Mouse (Mus musculus) layer of hippocampus, adult 8-10 months (tissue): ENCODE data around the gene Abcc4. TPM values are rescaled to one million over a fixed set of nuclear protein-coding genes. Genes with fewer than 3 reads are reported as not detected.

Experiments used
- DNase-seq, 2 experiments: peaks; one replicate each; pipeline ENCODE4 v3.0.0; 2022; ENCODE audit warnings: low spot score in 2 of 2
- total RNA-seq, 4 experiments: library from RNA; stranded (reverse); gene quantifications; 2 replicates each; pipeline ENCODE4 v1.2.4; 2022

Abcc4 gene
- 10 to 100 TPM in 3 of 4 experiments, 1 to 10 TPM in 1; 8.2 to 10.6 (median 10.1) TPM for total RNA-seq

DNA sequence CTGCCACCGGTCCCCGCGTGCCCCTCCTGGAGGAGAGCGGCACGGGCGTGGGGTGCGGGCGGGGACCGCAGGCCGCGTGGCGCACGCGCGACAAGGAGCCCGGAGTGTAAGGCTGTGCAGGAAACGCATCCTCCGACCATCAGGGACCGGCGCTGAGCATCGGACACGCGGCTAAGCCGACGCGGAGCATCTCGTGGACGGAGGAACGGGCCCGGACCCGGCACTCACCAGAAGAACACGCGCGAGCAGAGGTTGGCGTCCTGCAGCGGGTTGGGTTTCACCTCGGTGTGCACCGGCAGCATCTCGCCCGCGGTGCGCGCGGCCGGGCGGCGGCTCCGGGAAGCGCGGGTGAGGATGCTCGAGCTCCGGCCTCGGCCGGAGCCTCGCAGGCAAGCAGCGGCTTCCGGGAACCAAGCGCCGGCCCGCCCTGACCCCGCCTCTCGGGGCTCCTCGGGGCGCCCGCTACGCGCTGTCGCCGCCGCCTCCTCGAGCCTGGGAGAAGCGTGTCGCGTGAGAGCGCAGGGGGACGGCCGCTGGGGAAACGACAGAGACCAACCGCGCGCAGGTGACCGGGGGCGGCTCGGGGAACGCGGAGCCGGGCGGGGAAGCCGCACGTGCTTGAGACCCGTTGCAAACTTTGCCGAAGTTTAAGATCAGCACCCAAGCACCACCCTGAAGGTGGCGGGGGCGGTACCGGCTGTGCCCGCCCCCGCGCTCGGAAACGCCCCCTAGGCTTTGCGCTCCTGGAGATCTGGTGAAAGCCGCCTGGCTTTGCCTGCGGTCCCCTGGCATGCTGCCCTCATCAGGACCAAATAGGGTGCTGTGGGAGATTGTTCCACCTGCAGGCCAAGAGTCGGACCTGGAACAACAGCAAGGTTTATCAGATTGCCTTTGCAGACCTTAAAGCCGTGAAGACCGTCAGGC, at the start of gene Abcc4:
Abcc4 (minus strand) TSS at position 412 of the 924 bp plus-strand sequence.
- peak; percentile 32 to 33 for DNase-seq

DNA sequence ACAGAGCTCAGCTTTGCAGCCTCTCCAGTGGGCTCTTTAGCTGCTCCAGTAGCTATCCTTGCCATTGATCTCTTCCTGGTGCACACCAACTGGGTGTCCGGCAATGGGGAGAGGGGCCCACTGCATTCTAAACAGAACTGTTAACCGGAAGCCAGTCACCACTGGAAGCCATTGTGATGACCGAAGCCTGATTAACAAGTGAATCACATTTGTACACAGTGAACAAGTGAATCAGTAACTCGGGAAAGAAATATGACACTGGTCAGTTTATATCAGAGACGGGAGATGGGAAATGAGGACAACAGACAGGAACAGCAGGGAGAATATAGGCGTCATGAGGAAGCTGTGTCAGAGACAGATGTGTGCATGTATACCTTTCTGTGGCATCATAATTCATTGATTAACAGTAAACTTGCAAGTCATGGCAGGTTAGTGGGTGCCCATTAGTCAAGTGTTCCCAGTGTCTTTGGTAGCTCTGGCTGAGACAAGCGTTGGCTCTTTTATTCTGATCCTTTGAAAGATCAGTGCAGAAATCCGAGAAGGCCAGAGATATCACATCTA, 45.3 kb upstream of the Abcc4 start:
- DNase-seq, result no peak

DNA sequence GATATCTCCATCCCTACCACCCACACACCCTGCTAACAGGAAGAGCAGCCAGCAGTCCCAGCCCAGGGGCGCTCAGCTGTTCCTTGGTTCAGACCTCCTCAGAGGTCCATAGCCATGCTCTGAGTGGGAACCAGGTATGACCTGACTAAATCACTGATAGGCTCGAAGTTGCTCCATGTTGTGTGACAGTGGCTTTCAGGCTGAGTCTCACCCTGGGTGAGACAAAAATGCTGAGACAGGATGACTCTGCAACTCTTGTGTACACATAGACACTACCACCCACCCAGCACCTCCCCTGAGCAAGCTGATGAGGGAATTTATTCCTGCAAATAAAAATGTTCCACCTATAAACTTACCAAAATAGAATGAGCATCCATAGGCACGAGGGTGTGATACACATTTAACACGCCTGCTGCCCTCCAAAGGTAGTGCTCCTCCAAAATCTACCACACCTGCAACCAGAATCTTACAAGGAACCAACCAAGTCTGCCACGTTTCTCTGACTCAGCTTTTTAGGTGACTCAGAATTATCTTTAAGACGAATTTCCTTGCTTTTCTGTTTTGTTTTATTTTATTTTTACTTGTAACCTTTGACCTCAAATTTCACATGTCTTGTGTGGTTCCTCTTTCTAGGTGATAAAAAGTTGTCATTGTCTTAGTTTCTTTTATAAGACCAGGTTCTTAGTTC, 44.6 kb upstream of the Abcc4 start:
- DNase-seq, result no peak

DNA sequence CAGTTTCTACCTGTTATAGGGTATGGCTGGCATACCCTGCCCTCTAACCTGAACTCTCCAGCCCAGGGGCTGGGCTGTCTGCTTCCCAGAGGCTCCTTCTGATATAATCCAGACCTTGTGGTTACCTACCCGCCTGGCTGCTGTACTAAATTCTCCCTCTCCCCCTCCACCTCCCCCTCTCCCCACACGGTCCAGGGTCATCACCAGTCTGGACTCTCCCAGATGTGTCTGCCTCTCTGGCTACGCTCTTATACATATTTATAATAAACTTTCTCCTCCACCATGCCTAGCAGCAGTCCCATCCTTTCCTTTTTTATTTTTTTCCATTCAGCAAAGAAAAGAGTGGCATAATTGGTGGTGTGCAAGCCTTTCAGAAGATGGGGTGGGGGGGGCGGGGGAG, 43.7 kb upstream of the Abcc4 start:
- no peak for DNase-seq

DNA sequence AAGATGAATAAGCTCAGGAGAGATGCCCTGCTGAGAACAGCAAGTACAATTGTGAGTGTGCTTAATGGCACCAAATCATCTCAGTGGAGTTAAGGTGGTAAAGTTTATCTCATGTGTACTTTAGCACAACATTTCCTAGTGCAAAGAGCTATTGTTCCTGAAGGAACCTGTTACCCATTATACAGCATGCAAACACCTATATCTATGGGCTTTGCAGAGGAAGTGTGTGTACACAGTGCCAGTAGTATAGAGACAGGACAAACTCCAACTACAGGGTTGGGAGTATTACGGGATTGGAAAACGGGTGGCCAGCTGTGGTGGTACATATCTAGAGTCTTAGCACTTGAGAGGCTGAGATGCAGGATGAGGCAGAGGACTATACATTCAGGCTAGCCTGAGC, 43.0 kb upstream of the Abcc4 start:
- no peak for DNase-seq

DNA sequence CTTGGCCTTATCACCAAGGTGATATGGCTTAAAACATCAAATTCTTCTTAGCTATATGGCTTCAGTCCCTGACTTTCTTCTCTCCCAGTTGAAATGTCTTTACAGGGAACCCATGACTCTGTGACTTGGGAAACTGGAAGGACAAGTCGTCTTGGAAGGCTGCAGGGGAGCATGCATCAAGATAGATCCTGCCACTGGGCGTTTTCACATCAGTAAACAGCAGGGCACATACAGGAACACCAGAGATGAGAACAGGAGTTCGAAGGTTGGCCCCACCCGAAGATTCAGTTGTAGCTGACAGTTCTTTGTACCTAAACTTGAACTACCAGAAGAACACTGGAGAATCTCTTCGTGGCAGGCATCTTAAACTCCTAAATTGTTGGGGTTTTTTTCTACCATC, 36.8 kb upstream of the Abcc4 start:
- DNase-seq, result no peak

DNA sequence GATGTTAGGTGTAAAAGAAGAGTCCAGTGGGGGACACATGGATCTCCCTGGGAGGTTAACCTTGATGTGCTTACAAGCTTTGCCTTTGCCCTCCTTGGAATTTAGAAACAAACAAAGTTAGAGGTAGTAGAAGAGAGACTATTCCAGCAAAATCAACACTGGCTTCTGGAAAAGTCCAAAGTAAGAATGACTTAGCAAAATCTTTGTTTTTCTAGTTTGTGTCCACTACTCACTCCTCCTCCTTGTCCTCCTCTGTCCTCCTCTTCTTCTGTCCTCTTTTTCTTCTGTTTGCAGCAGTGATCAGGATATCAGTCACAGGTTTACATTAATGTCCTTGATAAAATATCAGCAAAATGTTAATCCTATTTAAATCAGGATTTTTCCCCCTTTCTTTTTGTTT, 35.8 kb upstream of the Abcc4 start:
- DNase-seq, result no peak

DNA sequence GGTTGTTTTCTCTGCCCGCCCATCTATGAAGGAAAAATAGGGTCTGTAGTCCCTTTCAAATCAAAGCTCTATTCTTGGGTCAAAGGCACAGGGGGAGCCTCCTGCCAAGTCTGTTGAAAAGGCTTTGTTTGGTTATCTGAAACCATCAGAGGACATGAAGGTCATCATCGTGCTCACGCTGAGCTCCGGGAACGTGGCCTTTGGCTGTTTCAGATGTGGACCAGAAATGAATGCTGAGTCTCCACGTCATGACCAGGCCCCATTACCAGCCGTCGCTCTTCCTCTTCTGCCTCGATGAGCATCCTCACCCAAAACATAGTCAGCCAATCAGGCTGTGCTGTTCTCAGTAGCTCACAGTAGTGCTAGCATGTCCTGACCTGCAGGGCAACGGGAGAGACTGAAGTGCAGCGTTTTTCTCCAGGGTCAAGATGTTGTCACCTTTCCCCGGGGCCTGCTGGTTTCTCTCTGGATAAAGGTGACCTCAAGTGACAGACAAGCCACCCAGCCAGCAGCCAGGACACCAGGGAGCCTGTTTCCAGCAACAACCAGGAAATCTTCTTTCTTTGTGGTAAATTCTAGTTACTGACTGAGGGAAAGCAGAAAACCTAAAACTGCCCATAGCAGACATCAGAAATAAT, 31.4 kb upstream of the Abcc4 start:
- no peak for DNase-seq

DNA sequence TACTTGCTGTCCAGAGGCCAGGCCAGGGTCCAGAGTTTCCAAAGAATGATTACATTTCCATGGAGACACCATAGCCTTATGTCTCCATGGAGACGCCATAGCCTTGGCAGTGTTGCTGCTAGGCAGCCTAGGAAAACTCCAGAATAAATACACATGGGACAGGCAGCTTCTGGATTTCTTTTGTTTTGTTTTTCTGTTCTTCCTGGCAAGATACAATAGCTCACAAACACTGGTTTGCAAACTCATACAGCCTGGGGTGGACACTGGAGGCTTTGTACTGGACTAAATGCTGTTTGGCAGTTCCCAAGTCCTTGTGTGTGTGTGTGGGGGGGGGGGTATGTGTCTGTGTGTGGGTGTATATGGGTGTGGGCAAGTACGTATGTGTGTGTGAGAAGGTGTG, 29.1 kb upstream of the Abcc4 start:
- DNase-seq, result no peak

DNA sequence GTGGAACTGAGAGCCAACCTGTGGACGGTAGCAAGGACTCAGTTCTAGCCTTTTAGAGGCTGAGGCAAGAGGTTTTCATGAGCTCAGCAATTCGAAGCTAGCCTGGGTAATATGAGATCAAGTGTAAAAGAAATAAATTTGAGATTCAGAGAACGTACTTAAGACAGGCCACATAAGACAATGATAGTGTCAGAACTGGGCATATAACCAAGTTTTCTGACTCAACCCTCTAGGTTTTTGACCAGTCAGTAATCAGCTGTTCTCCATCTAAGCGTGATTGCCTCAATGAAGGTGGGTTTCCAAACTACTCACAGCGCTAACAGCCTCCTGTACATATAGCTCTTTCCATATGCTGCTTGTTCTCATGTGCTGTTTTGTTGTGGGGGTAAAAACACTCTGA, 27.1 kb upstream of the Abcc4 start:
- no peak for DNase-seq

DNA sequence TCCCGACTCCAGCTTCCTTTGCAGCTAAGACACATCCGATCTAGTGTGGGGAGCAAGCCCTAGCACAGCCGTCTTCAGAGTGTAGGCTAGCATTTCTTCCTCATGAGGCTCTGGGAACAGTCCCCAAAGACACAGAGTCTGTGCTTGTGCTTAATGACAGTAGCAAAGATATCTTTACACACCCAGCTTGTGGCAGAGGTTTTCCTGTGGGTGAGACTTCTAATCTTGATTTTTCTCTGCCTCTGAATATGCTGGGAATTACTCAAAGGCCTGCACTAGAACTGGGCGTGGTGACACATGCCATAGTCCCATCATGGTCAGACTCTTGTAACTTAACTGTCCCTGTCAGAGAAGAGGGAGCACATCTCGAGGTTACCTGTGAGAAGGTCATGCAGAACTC, 24.6 kb upstream of the Abcc4 start:
- no peak for DNase-seq

DNA sequence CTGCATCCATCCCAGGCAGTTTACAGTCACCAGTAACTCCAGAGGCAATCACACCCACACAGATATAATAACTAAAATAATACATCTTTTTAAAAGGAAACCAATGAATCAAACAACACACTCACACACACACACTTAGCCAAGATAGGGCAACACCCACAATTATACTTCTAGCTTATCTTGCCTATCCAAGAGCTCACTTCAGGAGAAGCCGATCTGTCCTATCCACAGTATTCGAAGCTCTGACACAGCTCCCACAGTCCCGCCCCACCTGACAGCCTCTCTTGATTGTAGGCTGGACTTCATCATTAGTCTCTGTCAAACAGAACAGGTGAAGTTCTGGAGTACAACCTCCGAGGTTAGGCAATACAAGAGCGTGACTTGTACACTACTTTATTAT, 19.4 kb upstream of the Abcc4 start:
- no peak for DNase-seq

DNA sequence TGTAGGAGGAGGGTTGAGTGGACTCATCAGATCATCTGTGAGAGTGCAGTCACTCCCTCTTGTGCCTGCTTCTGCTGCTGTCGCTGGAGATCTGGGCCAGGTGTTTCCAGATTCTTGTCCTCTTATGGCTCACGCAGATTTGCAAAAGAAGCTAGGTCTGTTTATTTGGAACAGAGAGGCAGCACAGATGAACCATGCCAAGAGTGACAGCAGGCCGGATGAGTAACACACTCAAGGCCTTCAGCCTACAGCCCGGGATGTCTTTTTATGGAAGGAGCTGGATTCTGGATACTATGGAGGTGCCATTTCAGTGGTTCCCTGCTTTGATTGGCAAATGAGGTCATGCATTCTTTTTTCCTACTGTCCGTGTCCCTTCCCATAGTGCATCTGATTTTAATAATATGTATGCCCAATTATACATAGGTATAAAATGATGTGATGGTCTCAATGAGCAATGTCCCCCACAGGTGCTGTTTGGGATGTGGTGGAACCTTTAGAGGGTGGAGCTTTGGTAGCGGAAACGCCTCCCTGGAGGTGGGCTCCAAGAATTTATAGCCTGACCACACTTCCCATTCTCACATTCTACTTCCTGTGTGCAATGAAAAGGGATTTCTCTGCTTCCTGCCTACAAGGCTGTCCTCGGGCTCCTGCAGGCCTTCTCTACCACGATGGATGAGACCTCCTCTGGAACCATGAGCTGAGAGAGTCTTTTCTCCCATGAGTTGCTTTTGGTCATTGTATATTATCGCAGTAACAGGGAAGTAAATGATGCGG, 18.1 kb upstream of the Abcc4 start:
- DNase-seq, result no peak

DNA sequence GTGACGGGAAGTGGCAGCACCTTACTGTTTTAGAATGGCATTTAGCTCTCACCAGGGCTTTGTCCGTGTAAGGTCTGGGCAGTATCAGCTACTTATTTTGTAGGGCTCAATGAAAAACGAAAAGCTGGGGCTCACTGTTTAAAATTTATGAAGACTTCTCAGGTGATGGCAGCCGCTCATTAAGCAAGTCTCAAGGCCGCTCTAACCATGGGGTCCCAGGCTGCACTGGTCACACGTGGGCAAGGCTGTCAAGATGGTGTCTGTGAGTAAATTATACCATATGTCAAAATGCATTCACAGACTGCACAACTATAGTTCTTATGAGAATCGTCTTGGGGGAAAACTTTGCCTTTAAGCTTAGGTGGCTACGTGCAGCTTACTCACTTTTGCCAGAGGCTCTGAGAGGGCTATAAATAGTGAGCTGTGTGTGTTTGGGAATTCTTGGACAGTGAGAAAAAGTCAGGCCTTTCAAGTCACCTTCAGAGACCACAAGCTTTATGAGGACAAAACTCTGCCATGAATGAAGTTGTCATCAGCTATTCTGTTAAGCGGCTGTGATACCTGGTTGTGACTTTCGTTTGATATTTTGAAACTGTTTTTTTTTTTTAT, 13.7 kb upstream of the Abcc4 start:
- DNase-seq, result no peak

DNA sequence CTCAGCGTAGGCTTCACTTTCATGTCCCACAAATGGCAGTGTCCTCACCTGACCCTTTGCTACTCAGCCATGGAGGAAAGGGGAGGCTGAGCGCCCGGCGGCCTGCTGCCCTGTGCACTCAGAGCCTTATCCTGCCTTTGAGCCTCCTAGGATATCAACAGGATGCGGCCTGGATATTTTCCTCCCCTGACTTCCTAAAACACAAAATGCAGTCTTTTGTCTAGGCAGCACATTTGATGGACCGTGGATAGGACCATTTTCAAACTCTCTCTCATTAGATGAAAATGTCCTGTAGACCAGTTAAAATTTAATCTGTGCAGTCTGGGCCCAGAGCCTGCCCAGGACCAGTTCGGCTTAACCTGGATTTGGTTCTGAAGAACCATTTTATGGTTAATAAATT, 12.6 kb upstream of the Abcc4 start:
- no peak for DNase-seq

DNA sequence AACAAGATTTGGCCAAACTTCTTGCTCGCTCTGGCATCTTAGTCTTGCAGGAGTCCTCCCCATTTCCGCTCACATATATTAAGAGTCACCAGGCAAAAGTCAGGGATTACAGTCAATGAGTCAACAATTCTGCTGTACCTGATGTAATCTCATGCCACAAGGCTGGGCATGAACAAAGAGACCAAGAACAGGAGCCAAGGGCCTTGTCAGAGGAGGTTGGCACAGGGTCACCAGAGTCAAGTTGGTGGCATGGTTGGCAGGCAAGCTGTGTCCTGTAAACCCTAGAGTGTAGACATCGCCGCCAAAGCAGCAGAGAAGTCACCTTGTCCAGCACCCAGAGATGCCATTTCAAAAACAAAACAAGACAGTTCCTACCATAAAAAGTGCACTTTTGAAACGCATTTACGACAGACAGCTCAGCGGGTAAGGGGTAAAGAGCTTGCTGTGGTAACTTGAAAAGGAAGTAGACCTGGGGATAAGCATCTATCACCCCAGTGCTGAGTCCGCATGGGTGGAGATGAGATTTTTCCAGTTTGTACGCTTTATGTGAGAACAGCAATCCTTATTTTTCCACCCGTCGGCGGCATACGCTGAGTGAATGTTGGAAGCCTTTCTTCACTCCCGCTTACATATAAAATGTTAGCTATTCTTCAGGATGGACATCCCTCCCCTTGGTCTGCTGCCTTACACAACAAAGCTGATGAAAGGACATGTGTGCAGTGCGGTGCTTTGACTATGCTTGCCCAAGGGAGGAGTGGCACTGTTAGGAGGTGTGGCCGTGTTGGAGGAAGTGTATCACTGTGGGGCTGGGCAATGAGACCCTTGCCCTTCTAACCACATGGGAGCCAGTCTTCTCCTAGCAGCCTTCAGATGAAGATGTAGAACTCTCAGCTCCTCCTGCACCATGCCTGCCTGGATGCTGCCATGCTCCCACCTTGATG, 10.6 kb upstream of the Abcc4 start:
- DNase-seq, result no peak

DNA sequence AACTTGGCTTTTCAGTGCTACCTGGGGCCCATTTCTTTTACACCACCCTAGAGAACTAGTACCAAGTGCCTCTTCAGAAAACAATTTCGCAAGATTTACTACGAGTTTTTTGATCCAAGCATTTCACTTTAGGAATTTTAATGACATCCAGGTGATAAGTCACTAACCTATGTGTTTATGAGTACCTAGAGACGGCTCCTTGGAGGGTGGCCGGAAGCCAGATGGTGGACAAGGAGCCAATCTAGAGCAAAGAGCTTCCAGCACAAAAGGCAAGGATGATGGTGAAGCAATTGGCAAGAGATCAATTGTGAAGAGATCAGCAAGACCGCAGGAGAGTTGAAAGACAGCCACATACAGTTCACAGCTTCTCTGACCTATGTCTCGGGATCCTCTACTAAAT, 8.7 kb upstream of the Abcc4 start:
- DNase-seq, result no peak

DNA sequence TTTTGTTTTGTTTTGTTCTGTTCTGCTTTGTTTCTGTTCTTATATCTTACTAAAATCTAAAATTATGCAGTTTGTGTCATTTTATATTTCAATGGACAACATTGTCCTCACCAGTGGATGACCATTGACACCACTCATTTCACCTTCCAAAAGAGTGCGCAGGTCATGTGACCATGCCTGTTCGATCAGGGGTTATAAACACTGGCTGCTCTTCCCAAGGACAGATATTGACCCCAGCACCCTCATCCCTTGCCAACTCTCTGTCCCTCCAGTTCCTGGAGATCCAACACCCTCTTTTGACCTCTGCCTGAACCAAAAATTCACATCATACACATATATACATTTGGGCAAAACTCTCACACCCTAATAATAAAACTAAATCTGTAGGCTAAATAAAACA, 8.3 kb upstream of the Abcc4 start:
- DNase-seq, result no peak

DNA sequence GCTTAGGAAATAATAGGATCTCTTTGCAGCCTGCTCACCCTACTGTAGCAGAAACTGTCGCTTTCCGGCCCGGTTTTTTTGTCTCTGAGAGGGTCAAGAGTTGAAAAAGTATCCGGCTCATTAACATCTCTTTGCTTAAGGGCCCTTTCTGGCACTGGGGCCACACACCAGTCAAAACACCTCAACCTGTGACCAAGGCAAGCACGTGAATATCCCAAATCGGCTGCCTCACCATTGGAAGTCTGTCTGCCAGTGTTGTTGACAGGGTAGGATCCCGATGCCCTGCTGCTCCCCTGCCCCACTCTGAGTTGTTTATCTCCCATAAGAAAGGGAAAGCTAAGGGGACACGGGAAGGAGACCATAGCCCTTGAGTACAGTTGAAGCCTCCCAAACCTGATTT, 7.8 kb upstream of the Abcc4 start:
- DNase-seq, result no peak

DNA sequence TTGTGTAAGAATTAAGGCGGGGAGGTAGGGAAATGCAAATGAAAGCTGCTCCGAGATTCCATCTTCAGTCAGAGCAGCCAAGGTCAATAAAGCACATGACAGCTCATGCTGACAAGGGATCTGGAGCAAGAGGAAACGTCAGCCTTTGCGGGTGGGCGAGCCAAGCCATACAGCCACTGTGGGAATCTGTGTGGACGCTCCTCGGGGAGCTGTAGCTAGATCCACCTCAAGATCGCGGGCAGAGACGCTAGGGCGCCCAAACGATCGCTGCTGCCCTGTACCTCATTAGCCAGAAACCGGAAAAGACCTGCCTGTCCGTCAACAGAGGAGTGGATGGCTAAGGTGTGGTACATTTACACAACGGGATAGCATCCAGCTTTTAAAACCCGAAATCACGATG, 7.4 kb upstream of the Abcc4 start:
- DNase-seq, result no peak
